Mouse (Mus musculus): Measurements from ENCODE around the gene Prkg1. TPM values are rescaled to one million over a fixed set of nuclear protein-coding genes. Genes with fewer than 3 reads are reported as not detected.

The Prkg1 gene
- total and polyA plus RNA-seq, 3 experiments = 0.95 to 7.2 (median 7.0) TPM

GRCm38 (mm10) chr19:31147457-31147856, 617.4 kb downstream of the Prkg1 start:
- no peak for DNase-seq

DNA sequence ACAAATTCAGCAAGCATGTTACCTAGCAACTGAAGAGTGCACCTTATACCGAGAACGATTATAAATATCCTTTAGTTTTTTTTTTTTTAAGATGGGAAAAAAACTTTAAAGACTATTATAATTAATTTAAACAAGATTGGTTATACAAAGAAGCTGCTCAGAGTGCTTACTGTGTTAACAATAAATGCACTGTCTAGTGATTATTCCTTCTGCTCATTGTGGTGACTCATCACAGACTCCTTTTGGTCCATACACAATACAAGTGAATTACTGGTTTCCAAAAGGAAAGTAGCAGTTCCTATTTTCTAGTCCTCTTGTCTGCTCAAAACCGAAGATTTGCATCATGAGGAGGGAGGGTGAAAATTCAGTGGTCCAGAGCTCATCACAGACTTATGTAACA, 618.7 kb downstream of the Prkg1 start:
- DNase-seq = no peak

GRCm38 (mm10) chr19:31141905-31142304, 622.9 kb downstream of the Prkg1 start:
- DNase-seq = no peak

GRCm38 (mm10) chr19:31136316-31136715, 628.5 kb downstream of the Prkg1 start:
- DNase-seq = no peak

GRCm38 (mm10) chr19:31132614-31133013, 632.2 kb downstream of the Prkg1 start:
- no peak for DNase-seq

DNA sequence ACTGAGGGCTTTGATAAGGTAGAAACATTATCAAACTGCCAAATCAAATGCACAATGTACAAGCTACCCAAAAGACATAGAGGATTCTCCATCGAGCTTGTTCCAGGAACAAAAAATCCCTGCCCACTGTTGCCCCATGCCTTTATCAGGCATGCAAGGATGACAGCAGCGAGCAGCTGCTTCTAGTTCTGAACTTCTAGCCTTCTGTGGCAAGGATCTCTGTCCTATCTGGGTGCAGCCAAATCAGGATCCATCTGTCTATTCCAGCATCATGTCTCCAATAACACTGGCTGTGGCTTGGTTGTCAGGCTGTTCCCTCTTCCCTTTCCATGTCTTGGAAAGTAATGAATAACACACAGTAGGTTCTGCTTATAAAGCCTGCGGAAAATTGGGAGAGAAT, 640.2 kb downstream of the Prkg1 start:
- no peak for DNase-seq

DNA sequence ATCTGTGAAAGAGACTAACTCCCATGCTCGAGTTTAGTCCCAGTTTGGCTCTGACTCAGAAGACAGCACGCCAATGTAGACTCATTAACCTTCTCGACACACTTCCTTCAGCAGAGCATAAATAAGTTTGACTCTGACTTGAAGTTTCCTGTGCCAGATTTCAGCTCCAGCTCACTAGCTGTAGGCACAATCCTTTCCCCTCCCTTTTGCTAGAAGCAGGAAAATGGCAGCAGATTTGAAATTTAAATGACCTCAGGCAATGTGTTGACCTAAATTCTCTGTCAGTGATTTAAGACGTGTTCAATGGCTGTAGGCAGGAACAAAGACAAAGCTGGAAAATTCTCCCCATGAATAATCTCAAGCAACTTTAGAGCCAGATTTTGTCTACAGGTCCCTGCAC, 650.1 kb downstream of the Prkg1 start:
- peak; percentile 16 for DNase-seq

DNA sequence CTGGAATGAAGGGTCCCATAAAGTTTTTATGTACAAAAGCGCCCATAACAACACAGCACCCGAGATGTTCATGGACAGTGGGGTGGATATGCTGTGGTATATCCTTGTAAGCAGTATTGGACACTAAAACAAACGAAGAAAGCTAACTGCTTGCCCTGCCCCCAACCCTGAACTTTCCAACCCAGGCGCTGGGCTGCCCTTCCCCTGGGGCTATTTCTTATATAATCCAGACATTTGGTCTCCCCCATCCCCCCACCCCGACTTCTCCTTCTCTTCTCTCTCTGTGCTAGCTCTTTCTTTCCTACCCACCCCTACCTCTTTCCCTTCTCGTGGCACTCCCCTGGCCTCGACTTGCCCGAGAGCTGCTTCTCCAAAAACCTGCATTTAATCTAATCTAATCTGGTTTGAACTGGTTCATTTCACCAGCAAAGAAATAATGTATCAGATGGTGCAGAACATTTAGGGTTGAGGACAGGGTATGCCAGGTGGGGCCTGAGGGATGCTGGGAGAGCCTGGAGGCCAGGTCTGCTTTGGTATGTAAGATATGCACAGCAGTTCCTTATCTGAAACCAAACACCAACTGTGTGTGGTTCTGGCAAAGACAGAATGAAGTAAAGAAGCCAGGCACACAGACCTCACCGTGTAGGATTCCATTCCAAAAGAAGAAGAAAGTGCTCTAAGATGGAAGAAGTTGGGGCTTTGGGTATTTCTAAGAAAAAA, 657.8 kb downstream of the Prkg1 start:
- DNase-seq = no peak

DNA sequence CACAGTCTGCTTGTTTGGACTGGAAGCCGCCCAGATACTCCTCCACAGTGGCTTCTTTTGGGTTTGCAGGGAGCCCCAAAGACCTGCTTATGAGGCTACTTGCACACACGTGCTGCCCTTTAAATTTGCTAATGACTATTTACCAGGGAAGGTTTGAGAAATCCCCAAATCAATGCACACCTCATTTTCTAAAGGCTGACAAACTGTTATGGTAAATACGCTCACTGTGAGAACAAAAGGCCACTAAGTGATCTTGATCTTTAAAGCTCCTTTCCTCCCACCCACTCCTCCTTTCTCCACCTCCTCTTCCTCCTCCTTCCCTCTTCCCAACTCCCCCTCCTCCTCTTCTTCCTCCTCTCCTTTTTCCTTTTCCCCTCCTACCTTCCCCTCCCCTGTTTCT, 658.8 kb downstream of the Prkg1 start:
- no peak for DNase-seq

- DNase-seq = no peak
These were observed 660.1 kb downstream of the Prkg1 start for GRCm38 (mm10) chr19:31104764-31105163.

DNA sequence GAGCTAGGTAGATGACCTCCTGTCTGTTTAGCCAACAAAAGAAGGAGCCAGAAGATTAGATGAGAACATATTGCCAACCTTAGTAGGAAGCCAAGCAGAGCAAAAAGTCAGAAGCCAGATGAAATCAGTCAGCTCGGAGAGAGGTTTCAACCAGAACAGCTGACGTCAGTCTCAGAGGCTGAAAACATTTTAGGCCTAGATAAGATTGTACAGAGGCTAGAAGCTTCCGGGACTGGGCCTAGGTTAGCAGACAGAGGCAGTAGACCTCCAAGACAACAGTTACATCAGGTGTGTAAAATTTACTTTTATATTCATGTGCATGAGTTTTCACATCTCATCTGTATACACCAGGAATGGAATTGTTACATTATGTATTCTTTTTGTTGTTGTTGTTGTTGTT, 665.5 kb downstream of the Prkg1 start:
- no peak for DNase-seq

- no peak for DNase-seq
These were observed 667.0 kb downstream of the Prkg1 start for GRCm38 (mm10) chr19:31097857-31098256.

GRCm38 (mm10) chr19:31083761-31084160, 681.1 kb downstream of the Prkg1 start:
- DNase-seq = no peak

- DNase-seq = peak; percentile 99
These were observed 682.0 kb downstream of the Prkg1 start, which contains the start of gene Cstf2t for GRCm38 (mm10) chr19:31082662-31083429. Cstf2t (plus strand) TSS chr19:31082837.

- DNase-seq = no peak
These were observed 682.6 kb downstream of the Prkg1 start for GRCm38 (mm10) chr19:31082226-31082625.

DNA sequence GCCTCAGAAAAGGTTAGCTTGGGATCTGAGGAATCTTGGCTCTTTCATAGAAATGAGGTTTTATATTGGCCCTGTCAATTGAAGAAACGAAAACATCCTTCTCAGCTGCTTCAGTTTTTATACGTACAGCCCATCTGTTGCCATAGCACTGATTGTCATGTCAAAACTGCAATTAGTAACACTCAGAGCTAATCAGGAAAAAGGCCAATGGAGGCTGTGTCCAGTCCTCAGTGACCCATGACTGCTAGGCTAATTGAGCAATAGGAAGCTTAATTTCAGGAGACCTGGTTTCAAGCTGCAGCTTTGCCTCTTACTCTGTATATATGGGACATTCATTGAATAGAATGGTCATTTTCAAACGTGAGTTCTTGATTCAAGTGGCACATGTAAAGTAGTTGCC, 686.6 kb downstream of the Prkg1 start:
- no peak for DNase-seq

DNA sequence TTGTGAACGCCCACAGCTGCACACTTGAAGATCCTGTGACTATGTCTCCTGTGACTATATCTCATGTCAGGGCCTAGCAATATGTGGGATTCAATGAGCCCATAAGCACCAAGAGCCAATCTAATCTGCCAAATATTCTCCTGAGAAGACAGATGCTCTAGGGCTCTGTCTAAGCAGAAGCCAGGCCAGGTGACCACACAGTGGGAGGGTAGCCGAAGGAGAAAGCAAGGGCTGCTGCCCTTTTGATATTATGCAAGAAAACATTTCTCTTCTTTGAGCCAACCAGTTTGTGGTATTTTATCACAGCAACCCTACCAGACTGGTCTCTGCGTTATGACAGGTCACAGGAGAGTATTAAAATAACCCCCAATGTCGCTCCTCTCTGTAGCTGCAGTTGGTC, 688.7 kb downstream of the Prkg1 start:
- no peak for DNase-seq

GRCm38 (mm10) chr19:31074717-31075063, 690.1 kb downstream of the Prkg1 start:
- no peak for DNase-seq

DNA sequence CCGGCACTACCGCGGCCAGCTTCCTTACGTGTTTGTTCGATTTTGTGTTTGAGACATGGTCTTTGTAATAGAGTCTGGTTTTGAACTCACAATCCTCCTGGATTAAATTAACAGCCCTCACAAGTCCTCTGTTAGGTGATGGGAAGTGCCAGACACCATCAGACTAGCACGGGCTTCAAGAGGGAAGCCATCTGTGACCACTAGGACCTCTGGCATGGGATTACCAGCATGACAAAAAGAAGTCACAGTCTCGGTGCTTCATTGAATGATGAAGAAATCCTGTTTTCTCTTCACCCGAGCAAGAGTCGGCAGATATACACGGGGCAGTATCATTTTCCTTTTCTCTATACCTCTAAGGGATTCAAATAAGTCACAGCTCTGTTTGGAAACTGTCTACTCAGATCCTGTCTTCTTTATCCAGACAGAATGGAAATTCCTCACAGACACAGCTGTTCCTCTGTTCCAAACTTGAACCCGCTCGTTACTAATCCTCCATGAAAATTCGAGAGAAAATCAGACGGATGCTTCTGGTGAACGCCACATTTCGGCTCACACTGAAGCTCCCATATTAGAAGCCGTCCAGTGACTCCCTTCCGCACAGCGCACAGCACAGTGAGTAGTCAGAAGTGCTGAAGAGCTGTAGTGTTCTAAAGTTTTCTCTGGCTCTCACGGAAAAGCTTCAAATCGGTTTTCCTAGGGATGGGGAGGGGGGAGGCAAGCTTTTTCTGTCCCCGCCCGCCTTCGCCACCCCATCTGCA, 690.7 kb downstream of the Prkg1 start:
- DNase-seq = no peak

GRCm38 (mm10) chr19:31065206-31065781, 699.5 kb downstream of the Prkg1 start:
- DNase-seq = no peak

DNA sequence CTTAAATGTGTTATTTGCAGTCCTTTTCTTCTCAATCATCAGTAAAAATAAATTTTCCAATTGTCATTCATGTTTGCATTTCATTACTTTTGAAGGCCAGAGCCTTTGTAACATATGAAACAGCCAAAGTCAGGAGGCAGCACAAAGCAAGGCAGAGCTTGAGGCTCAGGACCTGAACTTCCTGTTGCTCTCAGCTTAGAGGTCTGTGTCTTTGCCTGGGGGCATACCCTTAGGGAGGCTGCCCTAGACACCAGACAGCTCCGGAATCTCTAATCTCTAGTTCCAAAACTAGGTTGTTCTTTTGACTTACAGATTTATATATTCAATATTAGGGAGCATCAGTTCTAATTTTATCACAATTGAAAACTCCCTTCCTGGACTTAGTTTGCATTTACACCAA, 700.1 kb downstream of the Prkg1 start:
- no peak for DNase-seq

- DNase-seq = no peak
These were observed 718.2 kb downstream of the Prkg1 start for GRCm38 (mm10) chr19:31046601-31047000.
